Mouse (Mus musculus) E14TG2a.4 (cell line): ENCODE measurements around the gene Igfbp1.

ENCODE experiments used
- CTCF ChIP-seq: conservative IDR thresholded peaks from 2 replicates; pipeline ENCODE4 v1.5.1; 2014; ENCODE audit warnings: low read length
- POU5F1 ChIP-seq: IDR thresholded peaks from 2 replicates; pipeline ENCODE4 v1.6.1; 2014; ENCODE audit warnings: low read length, borderline replicate concordance

GRCm38 (mm10) chr11:7197491-7197941 is at the start of gene Igfbp1:
- no peak for TF ChIP-seq CTCF
- no peak for TF ChIP-seq POU5F1
